Comparison of ENCODE assay signal across 10 mouse cellular contexts in the genomic region with DNA sequence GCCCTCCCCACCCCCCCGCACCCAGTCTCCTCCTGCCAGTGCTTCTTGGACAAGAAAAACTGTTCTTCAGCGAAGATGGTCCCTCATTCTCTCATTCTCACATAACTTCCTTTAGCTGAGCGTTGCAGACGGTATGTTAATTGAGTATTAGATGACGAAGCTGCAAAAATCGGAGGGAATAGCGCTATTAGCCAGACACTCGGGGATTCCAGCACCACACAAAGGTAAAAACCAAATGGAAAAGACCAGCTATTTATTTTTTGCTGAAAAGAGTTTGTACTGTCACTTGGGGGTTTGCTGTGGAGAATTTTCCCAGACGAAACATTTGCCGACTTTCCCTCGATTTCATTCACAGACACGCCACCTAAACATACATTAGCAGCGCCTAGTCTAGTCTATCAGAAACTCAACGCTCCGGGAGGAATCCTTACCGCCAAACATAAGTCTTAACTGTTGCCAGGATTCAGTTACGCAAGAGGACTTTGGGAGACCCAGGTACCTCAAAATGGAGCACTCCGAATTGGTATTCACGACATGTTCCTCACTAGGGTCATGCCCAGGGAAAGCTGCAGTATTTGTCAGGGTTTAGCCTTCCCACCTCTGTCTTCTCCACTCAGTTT.
DNase-seq lines count a peak whose midpoint lies in the region; ATAC-seq and TF ChIP-seq lines count a peak whose summit lies in the region.
"Had no signal": no experiment of that assay in that cellular context is flagged by ENCODE, and none has a peak within 500 bp of the region (broad histone marks: within the 10 kb centered on the region; RNA-seq: fewer than 3 reads in every experiment).

No protein-coding gene starts in this region.

- ATAC-seq in heart, embryonic 13.5 days (ENCODE audit: extremely low read depth, insufficient number of reproducible peaks, low FRiP score, low TSS enrichment), result no peak
- no peak for ATAC-seq in hindbrain, embryonic 15.5 days (ENCODE audit: low FRiP score, low read depth)
- no peak for ATAC-seq in midbrain, embryonic 13.5 days
- ATAC-seq in monocyte, adult 5-6 weeks (replicated peaks; ENCODE audit: insufficient number of reproducible peaks, low FRiP score, low TSS enrichment, poor library complexity, severe bottlenecking), result no peak

- H3K9me3 ChIP-seq in heart, embryonic 13.5 days, result no peaks in the 10 kb centered on the region
- H3K9me3 ChIP-seq in hindbrain, embryonic 15.5 days, result no peaks in the 10 kb centered on the region
- H3K9me3 ChIP-seq in midbrain, embryonic 13.5 days, result 0 out of 2 replicates have a peak, but pooled peaks cover 2% of the 10 kb centered on the region

- peak overlapping the region; percentile 47 for H3K4me3 ChIP-seq in heart, embryonic 13.5 days
- no peak overlapping the region for H3K4me3 ChIP-seq in heart, adult 2 months
- peak overlapping the region; percentile 27 for H3K4me3 ChIP-seq in hindbrain, embryonic 15.5 days
- H3K4me3 ChIP-seq in midbrain, embryonic 13.5 days (replicated peaks), result peak overlapping the region; percentile 26
- no peak overlapping the region for H3K4me3 ChIP-seq in cerebellum, adult 2 months (replicated peaks; ENCODE audit: insufficient read depth, low read depth, low read length)

- no peaks in the 10 kb centered on the region for H3K79me2 ChIP-seq in heart, adult 2 months (replicated peaks; ENCODE audit: control insufficient read depth, insufficient read depth, low read length)

- peak overlapping the region; percentile 51 for H3K9ac ChIP-seq in heart, embryonic 13.5 days
- H3K9ac ChIP-seq in heart, adult 2 months (ENCODE audit: low read depth, low read length), result no peak overlapping the region
- H3K9ac ChIP-seq in hindbrain, embryonic 15.5 days, result no peak overlapping the region
- 0 out of 2 replicates have a peak overlapping the region, but pooled peaks have one; percentile 19 for H3K9ac ChIP-seq in midbrain, embryonic 13.5 days (replicated peaks)

- H3K4me1 ChIP-seq in heart, embryonic 13.5 days, result peaks cover 23% of the 10 kb centered on the region
- peaks cover 4% of the 10 kb centered on the region for H3K4me1 ChIP-seq in heart, adult 2 months (ENCODE audit: control insufficient read depth, insufficient read depth, low read length)
- H3K4me1 ChIP-seq in hindbrain, embryonic 15.5 days (replicated peaks), result peaks cover 30% of the 10 kb centered on the region
- H3K4me1 ChIP-seq in midbrain, embryonic 13.5 days (replicated peaks), result peaks cover 29% of the 10 kb centered on the region
- no peaks in the 10 kb centered on the region; the same call in 1 of the 2 replicates for H3K4me1 ChIP-seq in cerebellum, adult 2 months (ENCODE audit: control insufficient read depth, insufficient read depth, low read length)

- no peak for DNase-seq in heart, adult 2 months
- peak; percentile 17 for DNase-seq in embryo, embryonic 9.5 days (ENCODE audit: extremely low spot score)
- DNase-seq in adrenal gland, adult (ENCODE audit: inconsistent age in 2 of 2, low spot score in 1 of 2), result no peak
- DNase-seq in cerebellum, adult 2 months, result no peak
- DNase-seq: adrenal gland, adult 2 months had no signal

- H3K27me3 ChIP-seq in heart, embryonic 13.5 days (replicated peaks), result peaks cover 7% of the 10 kb centered on the region; the same call in 1 of the 2 replicates
- no peaks in the 10 kb centered on the region; the same call in 1 of the 2 replicates for H3K27me3 ChIP-seq in heart, adult 2 months (ENCODE audit: control insufficient read depth, insufficient read depth, low read length)
- no peaks in the 10 kb centered on the region for H3K27me3 ChIP-seq in hindbrain, embryonic 15.5 days
- 0 out of 2 replicates have a peak, but pooled peaks cover 3% of the 10 kb centered on the region for H3K27me3 ChIP-seq in midbrain, embryonic 13.5 days
- no peaks in the 10 kb centered on the region for H3K27me3 ChIP-seq in cerebellum, adult 2 months (ENCODE audit: control insufficient read depth, insufficient read depth, low read length)

- intact Hi-C loops in heart, adult 2 months (cut with DNase I), result loop anchor here (5.0 to 10.0 kb wide), 2 partner anchors 210 to 547 kb away; no protein-coding TSS in a partner anchor

- no peaks in the 10 kb centered on the region for H3K36me3 ChIP-seq in heart, embryonic 13.5 days
- no peaks in the 10 kb centered on the region for H3K36me3 ChIP-seq in heart, adult 2 months (ENCODE audit: control insufficient read depth, insufficient read depth, low read length)
- H3K36me3 ChIP-seq in hindbrain, embryonic 15.5 days, result no peaks in the 10 kb centered on the region
- no peaks in the 10 kb centered on the region for H3K36me3 ChIP-seq in midbrain, embryonic 13.5 days

- TF ChIP-seq POLR2A in heart, adult 2 months (IDR thresholded peaks at IDR 0.05; ENCODE audit: insufficient read depth, low read depth, low read length), result no peak
- no peak for TF ChIP-seq POLR2A in cerebellum, adult 2 months (IDR thresholded peaks at IDR 0.05; ENCODE audit: borderline replicate concordance, insufficient read depth, low read length)

- peak overlapping the region; percentile 33 for H3K27ac ChIP-seq in heart, embryonic 13.5 days (replicated peaks)
- no peak overlapping the region for H3K27ac ChIP-seq in heart, adult 2 months
- H3K27ac ChIP-seq in hindbrain, embryonic 15.5 days (replicated peaks), result peak overlapping the region; percentile 7; the same call in 1 of the 2 replicates
- H3K27ac ChIP-seq in midbrain, embryonic 13.5 days, result 0 out of 2 replicates have a peak overlapping the region, but pooled peaks have one; percentile 30
- H3K27ac ChIP-seq in cerebellum, adult 2 months (ENCODE audit: insufficient read depth, low read length), result no peak overlapping the region
- H3K27ac ChIP-seq: macrophage had no signal

- H3K4me2 ChIP-seq in heart, embryonic 13.5 days, result peak overlapping the region; percentile 79
- peak overlapping the region; percentile 62 for H3K4me2 ChIP-seq in hindbrain, embryonic 15.5 days
- peak overlapping the region; percentile 58 for H3K4me2 ChIP-seq in midbrain, embryonic 13.5 days (replicated peaks)

- TF ChIP-seq CTCF in heart, adult 2 months (IDR thresholded peaks at IDR 0.05), result no peak
- no peak for TF ChIP-seq CTCF in cerebellum, adult 2 months (IDR thresholded peaks at IDR 0.05; ENCODE audit: borderline replicate concordance, insufficient read depth, low read depth, low read length)

- TF ChIP-seq EP300 in heart, adult 2 months (IDR thresholded peaks at IDR 0.05; ENCODE audit: insufficient read depth, low read depth, low read length), result no peak

- WGBS in heart, embryonic 13.5 days, result 34% methylated on average over 19 of the region's 19 CpGs
- 62% methylated on average over 19 of the region's 19 CpGs for WGBS in heart, adult 2 months
- WGBS in hindbrain, embryonic 15.5 days, result 32% methylated on average over 19 of the region's 19 CpGs
- 33% methylated on average over 19 of the region's 19 CpGs for WGBS in midbrain, embryonic 13.5 days
- 63% methylated on average over 19 of the region's 19 CpGs for WGBS in cerebellum, adult 2 months

Comparison
In these comparisons a context has a peak if more than half of its experiments do, and no peak if none do; other contexts are left out.
1. H3K27ac ChIP-seq: peak in heart, embryonic 13.5 days (single experiment), hindbrain, embryonic 15.5 days (single experiment) and midbrain, embryonic 13.5 days (single experiment); none in heart, adult 2 months (single experiment) and cerebellum, adult 2 months (single experiment).
2. H3K4me3 ChIP-seq: peak in heart, embryonic 13.5 days (single experiment), hindbrain, embryonic 15.5 days (single experiment) and midbrain, embryonic 13.5 days (single experiment); none in heart, adult 2 months (single experiment) and cerebellum, adult 2 months (single experiment).
3. H3K9ac ChIP-seq: peak in heart, embryonic 13.5 days (single experiment) and midbrain, embryonic 13.5 days (single experiment); none in heart, adult 2 months (single experiment) and hindbrain, embryonic 15.5 days (single experiment).
4. Peak in every context shown above with its lines, with median percentiles within 50 percentile points of each other: H3K4me2 ChIP-seq.